Mouse (Mus musculus): ENCODE results near the gene Ilvbl.

GRCm38 (mm10) chr10:78630194-78630593 is 56.0 kb downstream of the Ilvbl start:
- TF ChIP-seq POLR2A (IDR thresholded peaks at IDR 0.05; ENCODE audit: insufficient read depth, low read depth, low read length) (no peak), CTCF (IDR thresholded peaks at IDR 0.05; ENCODE audit: insufficient read depth, low read depth, low read length) (no peak)

Measured in olfactory bulb, adult 2 months (tissue).